1 mouse cellular context compared by ENCODE assay signal in genomic region chr10:75061341-75062188, GRCm38 (mm10).
TF ChIP-seq lines count a peak whose summit lies in the region.

No protein-coding gene starts in this region.

TF ChIP-seq in CH12.LX, 34 proteins besides CTCF, POLR2A, EP300 and RAD21 (continued from another document):
- no peak for TF ChIP-seq NELFE (IDR thresholded peaks at IDR 0.05; ENCODE audit: low read depth, low read length)
- no peak for TF ChIP-seq TCF12 (IDR thresholded peaks at IDR 0.05; ENCODE audit: low read depth, low read length)
- TF ChIP-seq MEF2A (IDR thresholded peaks at IDR 0.05; ENCODE audit: borderline replicate concordance, low read depth, low read length): no peak
- no peak for TF ChIP-seq ZMIZ1 (IDR thresholded peaks at IDR 0.05; ENCODE audit: low read depth, low read length)
- TF ChIP-seq MAX (IDR thresholded peaks at IDR 0.05; ENCODE audit: low read length): peak; percentile 53; the same call in 1 of the 2 replicates
- no peak for TF ChIP-seq USF1 (IDR thresholded peaks at IDR 0.05; ENCODE audit: low read depth, low read length)
- TF ChIP-seq JUND (conservative IDR thresholded peaks at IDR 0.05; ENCODE audit: low read depth, low read length): no peak
- TF ChIP-seq SIN3A (IDR thresholded peaks at IDR 0.05; ENCODE audit: low read length): no peak
- TF ChIP-seq USF2 (conservative IDR thresholded peaks at IDR 0.05; ENCODE audit: low read depth, low read length): no peak
- TF ChIP-seq MYC (IDR thresholded peaks at IDR 0.05; ENCODE audit: low read depth, low read length): no peak
- no peak for TF ChIP-seq GABPA (IDR thresholded peaks at IDR 0.05; ENCODE audit: insufficient replicate concordance, low read depth, low read length)
- TF ChIP-seq JUN (IDR thresholded peaks at IDR 0.05; ENCODE audit: insufficient read depth, low read depth, low read length): no peak
- TF ChIP-seq IRF4 (IDR thresholded peaks at IDR 0.05; ENCODE audit: low read depth, low read length): no peak
- TF ChIP-seq RCOR1 (conservative IDR thresholded peaks at IDR 0.05; ENCODE audit: low read depth, low read length): no peak
- TF ChIP-seq TBP (conservative IDR thresholded peaks at IDR 0.05; ENCODE audit: low read depth, low read length): no peak
- no peak for TF ChIP-seq ETS1 (conservative IDR thresholded peaks at IDR 0.05; ENCODE audit: low read depth, low read length)
- peak; percentile 46; the same call in 1 of the 2 replicates for TF ChIP-seq MXI1 (IDR thresholded peaks at IDR 0.05; ENCODE audit: low read depth, low read length)
- TF ChIP-seq E2F4 (IDR thresholded peaks at IDR 0.05; ENCODE audit: insufficient replicate concordance, low read depth, low read length): no peak
- TF ChIP-seq ELF1 (IDR thresholded peaks at IDR 0.05; ENCODE audit: low read depth, low read length): no peak; the same call in 1 of the 2 replicates
- TF ChIP-seq HCFC1 (IDR thresholded peaks at IDR 0.05; ENCODE audit: low read depth, low read length): no peak
- TF ChIP-seq ZNF384 (IDR thresholded peaks at IDR 0.05; ENCODE audit: low read depth, low read length): no peak
